Mouse (Mus musculus) brain, embryonic 14.5 days (tissue): ENCODE results near the gene Hist1h3f.

ENCODE experiments used
- CTCF ChIP-seq: fragments of 200-500 bp; IDR thresholded peaks from 2 replicates; pipeline ENCODE4 v1.5.1; 2012; ENCODE audit warnings: inconsistent platforms, mild to moderate bottlenecking, moderate library complexity, borderline replicate concordance; ENCODE audit not compliant: insufficient read depth, insufficient read length; ENCODE audit errors: extremely low read depth
- POLR2A ChIP-seq: fragments of 200-500 bp; IDR thresholded peaks from 2 replicates; pipeline ENCODE4 v1.6.1; 2012; ENCODE audit warnings: mild to moderate bottlenecking, inconsistent platforms, borderline replicate concordance; ENCODE audit not compliant: poor library complexity, insufficient read depth, insufficient read length, severe bottlenecking; ENCODE audit errors: extremely low read depth

DNA sequence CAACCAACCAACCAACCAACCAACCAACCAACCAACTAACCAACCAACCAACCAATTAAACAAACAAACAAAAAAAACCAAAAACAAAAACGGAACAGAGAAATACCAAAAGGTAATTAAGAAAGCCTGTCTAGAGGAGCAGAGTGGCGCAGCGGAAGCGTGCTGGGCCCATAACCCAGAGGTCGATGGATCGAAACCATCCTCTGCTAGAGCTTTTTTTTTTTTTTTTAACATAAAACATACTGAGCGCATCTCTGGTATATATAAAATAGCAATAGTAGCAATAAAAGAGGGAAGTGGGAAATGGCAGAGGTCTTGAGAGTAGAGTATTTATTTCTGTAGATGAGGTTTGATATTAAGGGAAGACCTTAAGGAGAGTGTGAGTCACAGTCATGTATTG lies 43.9 kb upstream of the Hist1h3f start:
- TF ChIP-seq POLR2A (no peak), CTCF (no peak)
